Mouse (Mus musculus) layer of hippocampus, postnatal 36 days (tissue): ENCODE measurements around the gene Rimkla. TPM values are rescaled to one million over a fixed set of nuclear protein-coding genes. Genes with fewer than 3 reads are reported as not detected.

Experiments used
- DNase-seq, 2 experiments: peaks; one replicate each; pipeline ENCODE4 v3.0.0; 2022
- total RNA-seq, 2 experiments: library from RNA; stranded (reverse); gene quantifications; 2 replicates each; pipeline ENCODE4 v1.2.3; 2021

Rimkla gene
- total RNA-seq, 2 experiments from 2014 or later, result 12.0 to 12.4 TPM

- DNase-seq, result peak; percentile 42 to 56
Observed at GRCm38 (mm10) chr4:119467720-119468380, 24.6 kb downstream of the Rimkla start.

- DNase-seq, result no peak
Observed at GRCm38 (mm10) chr4:119465841-119466240, 26.6 kb downstream of the Rimkla start.

GRCm38 (mm10) chr4:119463756-119464419 is 28.5 kb downstream of the Rimkla start:
- DNase-seq, result no peak

GRCm38 (mm10) chr4:119462858-119463755 is 29.3 kb downstream of the Rimkla start:
- no peak for DNase-seq

- DNase-seq, result no peak
Observed at GRCm38 (mm10) chr4:119462457-119462856, 30.0 kb downstream of the Rimkla start.

GRCm38 (mm10) chr4:119460728-119461141 is 31.7 kb downstream of the Rimkla start:
- peak; percentile 86 to 89 for DNase-seq

- no peak for DNase-seq
Observed at GRCm38 (mm10) chr4:119460296-119460695, 32.1 kb downstream of the Rimkla start.

- no peak for DNase-seq
Observed at GRCm38 (mm10) chr4:119453533-119453932, 38.9 kb downstream of the Rimkla start.

GRCm38 (mm10) chr4:119453128-119453527 is 39.3 kb downstream of the Rimkla start:
- DNase-seq, result no peak

- no peak for DNase-seq
Observed at GRCm38 (mm10) chr4:119450436-119450835, 42.0 kb downstream of the Rimkla start.

GRCm38 (mm10) chr4:119447786-119448185 is 44.6 kb downstream of the Rimkla start:
- no peak for DNase-seq

- DNase-seq, result no peak
Observed at GRCm38 (mm10) chr4:119447261-119447660, 45.2 kb downstream of the Rimkla start.

- no peak for DNase-seq
Observed at GRCm38 (mm10) chr4:119442539-119442938, 49.9 kb downstream of the Rimkla start.

GRCm38 (mm10) chr4:119441836-119442235 is 50.6 kb downstream of the Rimkla start:
- no peak for DNase-seq

- DNase-seq, result no peak
Observed at GRCm38 (mm10) chr4:119437936-119438335, 54.5 kb downstream of the Rimkla start.

GRCm38 (mm10) chr4:119430678-119431077 is 61.8 kb downstream of the Rimkla start:
- peak in 1 of 2 experiments; percentile 19 for DNase-seq

- no peak for DNase-seq
Observed at GRCm38 (mm10) chr4:119427680-119428079, 64.7 kb downstream of the Rimkla start.

GRCm38 (mm10) chr4:119425601-119426000 is 66.8 kb downstream of the Rimkla start:
- DNase-seq, result no peak

GRCm38 (mm10) chr4:119425077-119425476 is 67.4 kb downstream of the Rimkla start:
- DNase-seq, result no peak

- peak; percentile 81 to 82 for DNase-seq
Observed at GRCm38 (mm10) chr4:119422294-119422964, 70.0 kb downstream of the Rimkla start, which contains the start of the genes Ppcs and Zmynd12. TSS of gene Ppcs (minus strand) at chr4:119422420. TSS of gene Zmynd12 (plus strand) at chr4:119422814.

- DNase-seq, result no peak
Observed at GRCm38 (mm10) chr4:119421921-119422293, 70.5 kb downstream of the Rimkla start.

- no peak for DNase-seq
Observed at GRCm38 (mm10) chr4:119421191-119421590, 71.2 kb downstream of the Rimkla start.
